In the genomic region with DNA sequence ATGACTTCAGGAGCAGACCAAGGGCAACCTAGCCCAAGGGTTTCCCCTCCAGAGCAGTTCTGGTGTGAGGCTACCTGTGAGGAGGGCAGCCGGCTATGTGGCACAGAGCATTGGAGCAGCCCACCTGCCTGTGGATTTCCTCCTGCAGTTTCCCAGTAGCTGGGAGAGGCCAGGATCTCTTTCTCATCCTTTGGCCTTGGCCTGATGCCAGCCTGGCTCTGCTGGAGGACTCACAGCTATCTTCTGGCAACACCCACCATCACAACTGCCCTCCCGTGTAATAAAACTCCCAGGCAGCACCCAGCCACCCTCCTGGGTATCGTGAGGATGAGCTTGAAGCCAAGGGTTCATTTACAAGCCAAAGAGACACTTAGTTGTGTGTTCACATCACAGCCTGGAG, we compare ENCODE assay signal across 12 mouse cellular contexts. TPM values are rescaled to one million over a fixed set of nuclear protein-coding genes. Genes with fewer than 3 reads are reported as not detected.
A peak's percentile ranks its signal among the peaks of the same experiment; 100 is the strongest.
DNase-seq lines count a peak whose midpoint lies in the region; TF ChIP-seq lines count a peak whose summit lies in the region.
"Had no signal": no experiment of that assay in that cellular context is flagged by ENCODE, and none has a peak within 500 bp of the region (broad histone marks: within the 10 kb centered on the region; RNA-seq: fewer than 3 reads in every experiment).

No protein-coding gene starts in this region.

- H3K27ac ChIP-seq in small intestine, adult 2 months (ENCODE audit: insufficient read depth, low read depth, low read length), result peak overlapping the region; percentile 69
- H3K27ac ChIP-seq: heart, embryonic 13.5 days; liver, embryonic 15.5 days; neural tube, embryonic 15.5 days had no signal

- WGBS in small intestine, adult 2 months, result 14% methylated on average over 3 of the region's 3 CpGs

- peak; percentile 33 to 43 for DNase-seq in heart, postnatal 36 days
- no peak for DNase-seq in heart, adult 9 months (ENCODE audit: low spot score in 2 of 2)
- DNase-seq in ovary, adult 18-20 months (ENCODE audit: low spot score), result peak; percentile 58
- no peak for DNase-seq in ovary, postnatal 14 days (ENCODE audit: low spot score)
- DNase-seq in cerebellum, adult 9-11 months, result peak; percentile 51
- no peak for DNase-seq in urinary bladder, postnatal 36 days (ENCODE audit: low spot score in 2 of 2)
- no peak for DNase-seq in gastrocnemius, postnatal 10 days
- DNase-seq: thymus, postnatal 36 days had no signal

- H3K4me3 ChIP-seq in small intestine, adult 2 months (ENCODE audit: low read depth, low read length), result 0 out of 2 replicates have a peak overlapping the region, but pooled peaks have one; percentile 21
- H3K4me3 ChIP-seq: heart, embryonic 13.5 days; liver, embryonic 15.5 days; neural tube, embryonic 15.5 days had no signal

- no peaks in the 10 kb centered on the region for H3K27me3 ChIP-seq in small intestine, adult 2 months (ENCODE audit: control insufficient read depth, insufficient read depth, low read length)
- H3K27me3 ChIP-seq: heart, embryonic 13.5 days; liver, embryonic 15.5 days; neural tube, embryonic 15.5 days had no signal

- no peaks in the 10 kb centered on the region for H3K36me3 ChIP-seq in small intestine, adult 2 months (ENCODE audit: control insufficient read depth, insufficient read depth, low read length)
- H3K36me3 ChIP-seq: heart, embryonic 13.5 days; liver, embryonic 15.5 days; neural tube, embryonic 15.5 days had no signal

- intact Hi-C loops in heart, postnatal 36 days (cut with DNase I), result no loop called here

- peaks cover 45% of the 10 kb centered on the region for H3K4me1 ChIP-seq in small intestine, adult 2 months (ENCODE audit: control insufficient read depth, insufficient read depth, insufficient read length, low read length)

- TF ChIP-seq CTCF in small intestine, adult 2 months (IDR thresholded peaks at IDR 0.05; ENCODE audit: extremely low read depth, insufficient read length, insufficient replicate concordance, low read depth, low read length), result no peak

- no peak for TF ChIP-seq POLR2A in small intestine, adult 2 months (IDR thresholded peaks at IDR 0.05; ENCODE audit: low read depth, low read length)

RNA-seq across cellular contexts. Expression of gene Car4, which starts 14.5 kb away (rescaled TPM):
- 10 to 100 TPM; 36.6 to 67.0 TPM for total RNA-seq in heart, postnatal 36 days (2021)
- polyA plus RNA-seq in small intestine, adult 2 months (2012; rRNA removed), result 13.9 and 46.7 TPM in 2 replicates
- 10 to 100 TPM; 11.8 to 12.1 TPM for total RNA-seq in gastrocnemius, postnatal 10 days (2021)

RNA-seq across cellular contexts. Expression of gene Znhit3, which starts 55.9 kb away (rescaled TPM):
- 10 to 100 TPM in 1 of 2 experiments, 1 to 10 TPM in 1; 8.8 to 10.5 TPM for total RNA-seq in heart, postnatal 36 days (2021)
- 3.3 and 4.3 TPM in 2 replicates for polyA plus RNA-seq in small intestine, adult 2 months (2012; rRNA removed)
- total RNA-seq in gastrocnemius, postnatal 10 days (2021), result 10 to 100 TPM in 1 of 2 experiments, 1 to 10 TPM in 1; 9.3 to 12.4 TPM

Comparison
In these comparisons a context has a peak if more than half of its experiments do, and no peak if none do; other contexts are left out.
1. DNase-seq: peak in heart, postnatal 36 days (2 of 2), ovary, adult 18-20 months (single experiment) and cerebellum, adult 9-11 months (single experiment); none in heart, adult 9 months (0 of 2), ovary, postnatal 14 days (single experiment), urinary bladder, postnatal 36 days (0 of 2) and gastrocnemius, postnatal 10 days (single experiment).